Mouse (Mus musculus) testis, adult 10 weeks (tissue): Measurements from ENCODE around the gene Gpd1l. TPM values are rescaled to one million over a fixed set of nuclear protein-coding genes. Genes with fewer than 3 reads are reported as not detected.

Experiments
- polyA plus RNA-seq: library from polyadenylated mRNA; stranded (reverse); fragments of 350-450 nt; fragmentation: Illumina TruSeq; extraction: RNeasy Lipid Tissue Mini Kit (QIAGEN cat#74804); gene quantifications from one replicate; pipeline ENCODE4 v1.2.3, GENCODE M21; 2014; ENCODE audit warnings: low read depth, low replicate concordance

Gpd1l gene
- 4.8 TPM for polyA plus RNA-seq

DNA sequence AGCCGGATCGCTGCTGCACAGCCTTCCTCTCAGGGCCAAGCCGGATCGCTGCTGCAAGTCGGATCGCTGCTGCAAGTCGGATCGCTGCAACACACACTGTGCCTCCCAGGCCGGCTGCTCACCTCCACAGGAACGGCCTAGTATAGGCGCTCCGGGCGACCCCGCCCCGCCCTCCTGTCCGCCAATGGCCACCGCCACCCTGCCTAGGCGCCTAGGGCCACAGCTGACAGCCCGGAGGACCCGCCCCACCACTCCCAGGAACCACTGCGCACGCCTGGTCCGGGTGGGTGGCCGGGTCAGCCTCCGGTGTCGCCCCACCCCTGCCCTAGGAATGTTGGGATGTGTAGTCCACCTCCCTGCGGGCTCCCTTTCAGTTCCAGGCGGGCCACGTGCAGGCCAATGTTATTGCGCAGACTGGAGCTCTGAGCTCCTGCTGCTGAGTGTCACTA lies at the start of gene Gpd1l:
Gpd1l (minus strand) TSS at position 265 of the 449 bp plus-strand sequence.

DNA sequence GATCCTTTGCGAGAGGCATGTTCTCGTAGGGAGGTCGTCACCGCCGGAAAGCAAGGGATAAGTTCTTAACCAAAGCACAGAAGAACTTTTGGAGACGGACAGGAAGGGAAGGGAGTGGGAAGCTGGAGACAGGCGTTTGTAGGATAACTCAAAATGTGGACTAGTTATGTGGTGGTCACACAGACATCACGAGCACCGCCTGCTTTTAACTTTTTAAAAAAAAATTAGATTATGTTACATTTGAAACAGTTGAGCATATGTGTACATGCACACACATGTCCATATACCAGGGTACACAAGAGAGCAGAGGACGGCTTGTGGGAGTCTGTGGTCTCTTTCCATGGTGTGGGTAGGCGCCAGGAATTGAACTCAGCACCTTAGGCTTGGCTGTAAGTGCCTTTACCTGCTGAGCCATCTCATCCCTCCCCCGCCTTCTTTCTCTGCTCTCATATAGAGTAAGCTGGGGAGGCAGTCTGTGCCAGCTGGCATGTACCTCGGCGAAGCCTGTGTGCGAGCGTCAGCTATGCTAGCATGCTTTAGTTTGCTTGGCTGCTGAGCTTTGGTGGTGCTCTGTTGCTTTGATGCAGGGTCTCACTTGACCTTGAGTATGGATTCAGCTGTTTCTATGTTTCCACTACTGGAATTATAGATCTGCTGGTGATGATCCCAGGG lies 49.0 kb upstream of the Gpd1l start, which contains the start of gene Rps27rt:
Rps27rt (minus strand) TSS at position 51 of the 672 bp plus-strand sequence.

DNA sequence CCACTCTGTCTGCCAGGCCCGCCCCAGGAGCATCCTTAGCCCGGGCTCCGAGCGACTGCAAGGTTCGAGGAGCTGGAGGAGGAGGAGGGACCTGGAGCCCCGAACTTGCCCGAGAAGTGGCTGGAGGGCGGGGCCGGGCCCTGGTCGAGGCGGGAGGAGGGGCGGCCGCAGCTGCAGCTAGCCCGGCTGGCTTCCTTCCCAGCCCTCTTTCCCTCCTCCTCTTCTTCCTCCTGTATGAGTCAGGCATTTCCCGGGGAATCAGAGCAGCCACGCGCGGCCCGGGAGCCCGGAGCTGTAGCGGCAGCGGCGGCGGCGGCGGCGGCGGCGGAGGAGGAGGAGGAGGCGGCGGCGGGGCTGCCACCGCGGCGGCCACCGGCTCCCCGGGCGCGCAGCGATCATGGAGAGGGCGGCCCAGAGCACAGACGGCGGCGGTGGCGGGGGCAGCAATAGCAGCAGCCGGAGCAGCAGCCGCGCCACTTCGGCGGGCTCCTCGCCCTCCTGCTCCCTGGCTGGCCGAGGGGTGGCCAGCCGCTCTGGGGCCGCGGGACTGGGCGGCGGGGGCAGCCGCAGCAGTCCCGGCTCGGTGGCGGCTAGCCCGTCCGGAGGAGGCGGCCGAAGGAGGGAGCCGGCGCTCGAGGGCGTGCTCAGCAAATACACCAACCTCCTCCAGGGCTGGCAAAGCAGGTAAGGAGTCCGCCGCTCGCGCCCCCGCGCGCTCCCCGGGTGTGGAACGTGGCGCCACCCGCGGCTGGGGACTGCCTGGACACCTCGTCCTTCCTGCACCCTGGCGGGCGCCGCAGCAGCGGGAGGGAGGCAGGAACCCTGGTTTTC lies 44.7 kb upstream of the Gpd1l start, which contains the start of gene Osbpl10:
Osbpl10 (plus strand) TSS at position 289 of the 831 bp plus-strand sequence.

Other genes starting within 250 kb of the Gpd1l start
- gene Dync1li1, start 245.2 kb downstream of the Gpd1l start, polyA plus RNA-seq: 11.5 TPM
- 27.8 TPM for gene Cmtm6, start 202.9 kb downstream of the Gpd1l start, polyA plus RNA-seq
- 0.70 TPM for gene Cmtm7, start 152.1 kb downstream of the Gpd1l start, polyA plus RNA-seq
- 0.88 TPM for gene Cmtm8, start 89.8 kb downstream of the Gpd1l start, polyA plus RNA-seq
- gene Osbpl10, start 44.6 kb upstream of the Gpd1l start, polyA plus RNA-seq: 5.2 TPM
- gene Rps27rt, start 48.8 kb upstream of the Gpd1l start, polyA plus RNA-seq: 53.4 TPM